Mouse (Mus musculus) thymus, adult 2 months (tissue): Measurements from ENCODE around the gene Hes2.

Experiments
- CTCF ChIP-seq: fragments of 200-500 bp; IDR thresholded peaks from 2 replicates; pipeline ENCODE4 v1.5.1; 2012; ENCODE audit warnings: mild to moderate bottlenecking, control low read depth, low read length, moderate library complexity, borderline replicate concordance; ENCODE audit not compliant: control insufficient read depth, poor library complexity, insufficient read depth; ENCODE audit errors: extremely low read depth
- POLR2A ChIP-seq: fragments of 200-500 bp; IDR thresholded peaks from 2 replicates; pipeline ENCODE4 v1.6.1; 2012; ENCODE audit warnings: mild to moderate bottlenecking, low read length, control low read depth, moderate library complexity; ENCODE audit not compliant: control insufficient read depth, poor library complexity, insufficient read depth; ENCODE audit errors: extremely low read depth

GRCm38 (mm10) chr4:152110689-152111088, 48.0 kb upstream of the Hes2 start:
- TF ChIP-seq CTCF (no peak), POLR2A (no peak)
